Mouse (Mus musculus) lung, adult 2 months (tissue): ENCODE measurements around the gene Papss2.

Experiments
- CTCF ChIP-seq: fragments of 200-500 bp; IDR thresholded peaks from 2 replicates; pipeline ENCODE4 v1.5.1; 2011; ENCODE audit warnings: mild to moderate bottlenecking, low read length, control low read depth; ENCODE audit not compliant: insufficient read depth
- POLR2A ChIP-seq: fragments of 200-500 bp; IDR thresholded peaks from 2 replicates; pipeline ENCODE4 v1.6.1; 2011; ENCODE audit warnings: low read depth, mild to moderate bottlenecking, control low read depth, low read length, borderline replicate concordance; ENCODE audit errors: extremely low read depth

DNA sequence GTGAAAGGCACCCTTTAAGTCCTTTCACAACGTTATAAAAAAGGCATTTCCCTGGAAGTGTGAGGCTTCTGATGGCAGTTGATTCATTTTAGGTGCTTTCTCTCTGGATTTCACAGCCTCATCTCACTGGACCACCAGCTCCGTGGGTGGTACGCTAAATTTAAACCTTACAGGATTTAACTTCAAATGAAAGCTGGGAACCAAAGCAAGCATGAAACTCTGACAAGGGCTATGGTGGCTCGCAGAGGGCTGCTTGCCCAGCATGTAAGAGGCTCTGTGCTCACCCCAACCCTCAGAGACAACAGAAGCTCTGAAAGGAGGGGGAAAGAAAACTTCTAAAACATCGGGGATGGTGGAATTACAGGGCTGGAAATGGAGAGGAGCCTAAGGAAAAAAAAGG is 92.1 kb downstream of the Papss2 start:
- no peak for TF ChIP-seq CTCF
- no peak for TF ChIP-seq POLR2A
